Mouse (Mus musculus) lung, adult 2 months (tissue): Measurements from ENCODE around the gene Mast4. TPM values are rescaled to one million over a fixed set of nuclear protein-coding genes. Genes with fewer than 3 reads are reported as not detected.

Experiments
- DNase-seq: peaks from one replicate; pipeline ENCODE4 v3.0.0; 2022
- H3K4me1 ChIP-seq: fragments of 200-500 bp; 2 replicates; pipeline ENCODE4 v1.6.1; 2011; ENCODE audit warnings: low read length; ENCODE audit not compliant: control insufficient read depth, insufficient read depth
- H3K4me3 ChIP-seq: fragments of 200-500 bp; replicated peaks from 2 replicates; pipeline ENCODE3; 2011; ENCODE audit warnings: low read depth, mild to moderate bottlenecking, control low read depth, low read length; ENCODE audit errors: extremely low read depth
- CTCF ChIP-seq: fragments of 200-500 bp; IDR thresholded peaks from 2 replicates; pipeline ENCODE4 v1.5.1; 2011; ENCODE audit warnings: mild to moderate bottlenecking, low read length, control low read depth; ENCODE audit not compliant: insufficient read depth
- POLR2A ChIP-seq: fragments of 200-500 bp; IDR thresholded peaks from 2 replicates; pipeline ENCODE4 v1.6.1; 2011; ENCODE audit warnings: low read depth, mild to moderate bottlenecking, control low read depth, low read length, borderline replicate concordance; ENCODE audit errors: extremely low read depth
- WGBS: fragments of 180-500 bp; shearing (Covaris S2); methylation state at CpG from one replicate; pipeline ENCODE4 v1.1.7; 2018; 5-methylcytosine and 5-hydroxymethylcytosine counted together
- polyA plus RNA-seq: library from polyadenylated mRNA; depleted of rRNA; stranded (reverse); fragments of >200 nt; gene quantifications from 2 replicates; pipeline ENCODE4 v1.2.3, GENCODE M21; 2012

Mast4 gene
- polyA plus RNA-seq, 1 experiment, result 14.9 TPM

GRCm38 (mm10) chr13:102783531-102784310 lies 550.6 kb downstream of the Mast4 start:
- Histone ChIP-seq H3K4me1 (no peaks in the 10 kb centered on the region), H3K4me3 (no peak overlapping the region)
- WGBS, result 71% methylated on average over 7 of the region's 7 CpGs
- TF ChIP-seq CTCF, result no peak
- TF ChIP-seq POLR2A, result no peak
- DNase-seq, result no peak

- H3K4me3 ChIP-seq, result no peak overlapping the region
- no peak for TF ChIP-seq CTCF
- no peak for TF ChIP-seq POLR2A
- DNase-seq, result no peak
- H3K4me1 ChIP-seq, result no peaks in the 10 kb centered on the region
- 91% methylated on average over 3 of the region's 3 CpGs for WGBS
Measured at GRCm38 (mm10) chr13:102779275-102779674, 555.0 kb downstream of the Mast4 start.

- WGBS, result 97% methylated on average over 3 of the region's 3 CpGs
- TF ChIP-seq CTCF, result no peak
- no peak for TF ChIP-seq POLR2A
- Histone ChIP-seq H3K4me1 (no peaks in the 10 kb centered on the region), H3K4me3 (no peak overlapping the region)
- DNase-seq, result no peak
Measured at GRCm38 (mm10) chr13:102778859-102779258, 555.4 kb downstream of the Mast4 start.

- Histone ChIP-seq H3K4me1 (no peaks in the 10 kb centered on the region), H3K4me3 (no peak overlapping the region)
- DNase-seq, result no peak
- TF ChIP-seq POLR2A (no peak), CTCF (no peak)
- 74% methylated on average over 6 of the region's 6 CpGs for WGBS
Measured at GRCm38 (mm10) chr13:102775506-102775905, 558.8 kb downstream of the Mast4 start.

- TF ChIP-seq POLR2A (no peak), CTCF (no peak)
- no peak for DNase-seq
Measured at GRCm38 (mm10) chr13:102774786-102775201, 559.5 kb downstream of the Mast4 start.

GRCm38 (mm10) chr13:102773169-102773568 lies 561.1 kb downstream of the Mast4 start:
- H3K4me1 ChIP-seq, result no peaks in the 10 kb centered on the region
- WGBS, result 85% methylated on average over 9 of the region's 9 CpGs
- no peak overlapping the region for H3K4me3 ChIP-seq
- TF ChIP-seq CTCF (no peak), POLR2A (no peak)
- DNase-seq, result no peak

More at GRCm38 (mm10) chr13:102774786-102775201, 559.5 kb downstream of the Mast4 start:
- Histone ChIP-seq H3K4me3 (no peak overlapping the region), H3K4me1 (no peaks in the 10 kb centered on the region)
- 67% methylated on average over 7 of the region's 7 CpGs for WGBS

- DNase-seq, result peak; percentile 16
- 56% methylated on average over 8 of the region's 8 CpGs for WGBS
- no peaks in the 10 kb centered on the region for H3K4me1 ChIP-seq
- no peak overlapping the region for H3K4me3 ChIP-seq
- TF ChIP-seq POLR2A, result no peak
- no peak for TF ChIP-seq CTCF
Measured at GRCm38 (mm10) chr13:102770194-102770593, 564.1 kb downstream of the Mast4 start.

GRCm38 (mm10) chr13:102768512-102768911 lies 565.8 kb downstream of the Mast4 start:
- Histone ChIP-seq H3K4me3 (no peak overlapping the region), H3K4me1 (no peaks in the 10 kb centered on the region)
- TF ChIP-seq POLR2A (no peak), CTCF (no peak)
- no peak for DNase-seq
- 94% methylated on average over 11 of the region's 11 CpGs for WGBS

GRCm38 (mm10) chr13:102767110-102767509 lies 567.2 kb downstream of the Mast4 start:
- DNase-seq, result no peak
- TF ChIP-seq CTCF (no peak), POLR2A (no peak)
- Histone ChIP-seq H3K4me3 (no peak overlapping the region), H3K4me1 (no peaks in the 10 kb centered on the region)
- 71% methylated on average over 7 of the region's 7 CpGs for WGBS

GRCm38 (mm10) chr13:102765216-102765615 lies 569.1 kb downstream of the Mast4 start:
- 91% methylated on average over 11 of the region's 11 CpGs for WGBS
- H3K4me3 ChIP-seq, result no peak overlapping the region
- TF ChIP-seq POLR2A (no peak), CTCF (no peak)
- DNase-seq, result no peak
- no peaks in the 10 kb centered on the region for H3K4me1 ChIP-seq
